Mouse (Mus musculus) heart, adult 2 months (tissue): ENCODE measurements around the gene Slc1a5.

ENCODE experiments used
- CTCF ChIP-seq: fragments of 200-600 bp; IDR thresholded peaks from 2 replicates; pipeline ENCODE4 v1.8.1; 2022; ENCODE audit warnings: antibody characterized with exemption, mild to moderate bottlenecking, moderate library complexity
- POLR2A ChIP-seq: fragments of 200-500 bp; IDR thresholded peaks from 2 replicates; pipeline ENCODE4 v1.6.1; 2011; ENCODE audit warnings: mild to moderate bottlenecking, low read depth, low read length, control low read depth; ENCODE audit not compliant: insufficient read depth

DNA sequence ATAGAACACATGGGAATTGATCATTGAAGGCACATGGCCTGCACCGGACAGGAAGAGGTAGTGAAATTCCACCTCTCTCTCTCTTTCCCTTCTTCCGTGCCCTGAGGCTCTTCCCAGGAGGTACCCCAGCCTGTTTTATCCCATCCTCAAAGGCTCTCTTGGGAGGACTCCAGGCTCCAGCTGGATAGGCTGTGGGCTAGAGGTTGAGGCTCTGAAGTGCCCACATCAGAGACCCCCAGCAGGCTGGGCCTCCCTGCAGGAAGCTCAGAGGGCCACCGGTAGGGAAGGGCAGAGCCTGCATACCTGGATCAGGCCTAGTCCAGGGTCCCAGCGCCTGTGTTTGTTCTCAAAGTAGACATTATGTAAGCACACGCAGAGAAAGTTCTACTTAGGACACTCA lies 19.5 kb upstream of the Slc1a5 start:
- TF ChIP-seq CTCF: no peak
- no peak for TF ChIP-seq POLR2A
